Mouse (Mus musculus) granulocyte monocyte progenitor cell, adult 5-6 weeks (primary cell): ENCODE results near the gene Agtpbp1. TPM values are rescaled to one million over a fixed set of nuclear protein-coding genes. Genes with fewer than 3 reads are reported as not detected.
A peak's percentile ranks its signal among the peaks of the same experiment; 100 is the strongest.
"Not testable (repeated sequence)": the region's sequence is repeated elsewhere in the genome, so short reads cannot be mapped to it uniquely, and the experiment has no call there.

Experiments used
- ATAC-seq: replicated peaks from 2 replicates; pipeline ENCODE4 v1.8.0; 2016; ENCODE audit warnings: mild to moderate bottlenecking, moderate TSS enrichment, inconsistent platforms; ENCODE audit not compliant: poor library complexity, severe bottlenecking
- total RNA-seq, 2 experiments: library from RNA; stranded (forward) in 1 of 2; stranded (reverse) in 1 of 2; fragments of 200-712, 200-1000 nt in 1 of 2; fragments of >200 nt in 1 of 2; fragmentation: Nextera tagmentation in 1 of 2; gene quantifications; 2 replicates each; pipeline ENCODE4 v1.2.3; 2014 to 2017

Gene Agtpbp1
- total RNA-seq, 2 experiments from 2014 or later: 67.5 to 68.9 TPM

- no peak for ATAC-seq
Observed at GRCm38 (mm10) chr13:59490726-59491125, 94.3 kb downstream of the Agtpbp1 start.

- no peak for ATAC-seq
Observed at GRCm38 (mm10) chr13:59489143-59489542, 95.9 kb downstream of the Agtpbp1 start.

DNA sequence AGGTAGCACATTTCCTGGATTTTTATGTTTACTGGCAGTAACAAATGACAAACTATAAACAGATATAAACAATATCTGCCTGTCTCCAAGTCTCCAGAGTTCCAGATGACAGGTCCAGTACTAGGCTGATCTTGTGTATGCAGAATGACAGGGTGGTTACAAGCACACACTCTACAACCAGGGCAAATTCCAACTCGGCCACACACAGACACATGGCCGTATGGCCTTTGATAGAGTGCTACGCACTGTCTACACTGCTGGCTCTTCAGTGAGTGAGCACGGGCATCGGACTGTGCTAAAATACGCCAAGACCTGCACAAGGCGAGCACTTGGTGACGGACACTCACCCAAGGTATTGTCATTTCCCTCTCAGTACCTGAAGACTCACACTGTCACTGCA, 97.7 kb downstream of the Agtpbp1 start:
- no peak for ATAC-seq

GRCm38 (mm10) chr13:59486243-59486642, 98.8 kb downstream of the Agtpbp1 start:
- ATAC-seq: peak; percentile 85

- no peak for ATAC-seq
Observed at GRCm38 (mm10) chr13:59485456-59485855, 99.6 kb downstream of the Agtpbp1 start.

GRCm38 (mm10) chr13:59481484-59481855, 103.6 kb downstream of the Agtpbp1 start:
- ATAC-seq: no peak

GRCm38 (mm10) chr13:59480599-59481483, 104.2 kb downstream of the Agtpbp1 start:
- ATAC-seq: no peak

GRCm38 (mm10) chr13:59477928-59478327, 107.1 kb downstream of the Agtpbp1 start:
- ATAC-seq: not testable (repeated sequence)

- no peak for ATAC-seq
Observed at GRCm38 (mm10) chr13:59477451-59477850, 107.6 kb downstream of the Agtpbp1 start.

DNA sequence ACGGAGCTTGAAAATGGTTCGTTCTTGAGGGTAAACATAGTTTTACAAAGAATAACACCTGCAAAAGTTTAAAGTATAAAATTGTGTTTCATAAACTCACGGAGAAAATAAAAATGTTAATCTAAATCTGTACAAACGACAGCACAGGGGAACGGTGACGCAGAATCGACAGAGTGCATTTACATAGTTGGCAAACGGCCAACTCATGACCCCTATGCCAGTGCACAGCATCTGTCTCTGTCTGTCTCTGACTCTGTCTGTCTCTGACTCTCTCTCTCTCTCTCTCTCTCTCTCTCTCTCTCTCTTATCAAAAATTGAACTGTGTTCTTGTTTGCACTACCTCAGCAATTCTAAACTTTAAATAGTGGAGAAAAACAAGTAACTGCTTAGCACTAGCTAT, 110.1 kb downstream of the Agtpbp1 start:
- ATAC-seq: no peak

DNA sequence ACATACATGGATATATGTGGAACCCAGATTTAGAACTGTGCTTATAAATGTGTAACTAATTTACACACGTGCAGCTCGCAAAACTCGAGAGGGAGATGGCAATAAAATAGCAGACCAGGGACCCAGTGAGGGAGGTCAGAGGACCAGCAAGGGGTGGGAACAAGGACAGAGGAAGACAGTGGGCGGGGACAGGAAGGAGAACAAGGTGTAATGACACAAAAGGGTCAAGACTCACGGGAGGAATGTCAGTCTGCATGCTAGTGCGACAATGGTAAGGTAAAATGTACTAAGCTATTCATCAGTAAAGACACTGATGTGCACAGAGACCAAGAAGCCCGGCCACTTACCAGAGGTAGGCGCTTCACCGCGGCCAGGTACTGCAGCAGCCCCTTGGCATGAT, 111.7 kb downstream of the Agtpbp1 start:
- ATAC-seq: no peak

- ATAC-seq: no peak
Observed at GRCm38 (mm10) chr13:59472222-59472621, 112.8 kb downstream of the Agtpbp1 start.

GRCm38 (mm10) chr13:59469701-59470100, 115.3 kb downstream of the Agtpbp1 start:
- no peak for ATAC-seq

DNA sequence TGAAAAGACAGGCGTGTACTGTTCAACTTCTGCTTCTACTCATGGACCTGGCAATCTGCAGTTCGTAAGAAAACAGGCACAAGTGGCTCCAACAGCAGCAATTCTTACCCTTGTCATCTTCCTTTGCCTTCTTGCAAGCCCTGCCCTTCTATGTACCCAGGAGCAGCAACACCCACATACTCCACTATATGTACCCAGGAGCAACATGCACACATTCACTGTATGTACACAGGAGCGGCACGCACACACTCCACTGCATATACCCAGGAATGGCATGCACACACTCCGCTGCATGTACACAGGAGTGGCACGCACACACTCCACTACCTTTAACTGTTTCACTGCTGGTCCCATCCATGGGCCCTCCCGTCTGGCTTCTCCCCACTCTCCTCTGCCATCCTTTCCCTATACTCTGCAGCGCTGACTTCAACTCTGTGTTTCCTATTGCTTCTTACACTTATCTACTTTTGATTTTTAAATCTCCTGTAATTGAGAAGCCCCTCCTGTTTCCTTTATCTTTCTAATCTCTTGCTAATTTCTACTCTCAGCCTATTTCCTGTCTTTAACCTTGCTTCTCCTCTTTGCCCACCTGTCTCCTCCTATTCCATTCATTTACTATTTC, 116.7 kb downstream of the Agtpbp1 start:
- ATAC-seq: no peak

DNA sequence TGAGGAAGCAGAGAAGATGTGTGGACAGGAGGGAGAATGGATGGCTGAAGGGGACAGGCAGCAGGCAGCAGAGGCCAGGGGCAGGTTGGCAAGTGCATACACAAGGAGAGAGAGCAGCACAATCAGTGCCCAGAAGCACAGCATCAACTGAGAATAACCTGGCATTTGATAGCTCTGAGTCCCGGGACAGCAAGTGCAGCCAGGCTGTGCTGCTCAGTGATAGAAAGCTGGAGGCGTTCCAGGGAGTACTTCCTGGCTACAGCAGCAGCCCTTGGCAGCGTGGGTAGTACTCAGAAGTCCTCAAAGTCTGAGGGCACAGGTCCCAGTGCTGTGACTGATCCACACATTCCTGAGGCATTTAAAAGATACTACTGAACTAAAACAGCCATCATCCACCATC, 117.4 kb downstream of the Agtpbp1 start:
- ATAC-seq: no peak

- no peak for ATAC-seq
Observed at GRCm38 (mm10) chr13:59460958-59461357, 124.1 kb downstream of the Agtpbp1 start.

DNA sequence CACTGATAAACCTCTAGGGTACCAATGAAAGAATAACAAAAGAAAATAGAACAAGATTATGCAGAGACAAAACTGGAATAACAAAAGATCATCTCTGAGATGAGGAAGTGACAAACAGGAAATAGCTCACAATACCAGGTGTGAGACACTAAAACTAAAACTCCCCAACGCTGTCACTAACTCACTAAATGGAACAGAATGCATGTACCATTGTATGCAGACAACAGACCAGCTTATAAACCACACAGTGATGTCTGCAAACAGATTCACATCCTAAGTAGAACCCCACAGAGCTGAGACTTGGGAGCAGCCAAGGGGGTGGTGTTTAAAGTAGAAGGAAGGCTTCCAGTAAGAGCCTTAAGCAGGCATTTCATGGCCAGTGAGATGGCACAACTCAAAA, 128.8 kb downstream of the Agtpbp1 start:
- ATAC-seq: no peak

DNA sequence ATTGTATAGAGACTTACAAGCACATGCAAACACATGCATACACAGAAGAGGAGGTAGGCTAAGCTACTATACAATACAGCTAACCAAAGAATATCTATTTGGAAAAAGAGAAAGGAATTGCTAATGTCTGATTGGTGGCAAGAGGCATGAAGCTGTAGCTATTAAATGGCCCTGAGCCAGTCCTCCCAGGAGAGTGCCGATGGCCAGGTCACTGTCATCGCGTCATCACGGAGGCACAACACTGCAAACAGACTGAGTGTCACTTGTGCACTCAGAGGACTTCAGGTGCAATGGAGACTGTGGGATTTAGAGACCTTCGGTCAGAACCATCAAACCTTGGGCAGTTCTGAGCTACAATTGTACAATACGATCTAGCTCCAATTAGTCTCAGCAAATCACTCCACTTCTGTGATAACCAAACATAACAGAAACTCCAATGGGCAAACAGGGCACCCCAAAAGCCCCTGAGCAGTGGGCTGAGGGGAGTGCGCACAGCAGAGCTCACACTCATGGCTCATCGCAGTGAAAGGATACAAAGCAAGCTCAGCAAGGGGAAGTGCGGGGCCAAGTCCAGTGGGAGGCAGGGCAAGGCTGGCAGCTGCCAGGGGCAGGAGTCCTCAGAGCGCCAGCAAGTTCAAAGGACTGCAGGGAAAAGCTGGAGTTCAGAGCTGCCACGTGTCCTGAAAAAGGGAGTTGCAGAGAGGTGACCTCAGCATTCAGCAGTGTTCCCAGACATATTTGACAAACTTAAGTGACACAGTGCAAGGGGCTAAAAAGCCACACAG, 130.8 kb downstream of the Agtpbp1 start:
- ATAC-seq: no peak

- no peak for ATAC-seq
Observed at GRCm38 (mm10) chr13:59453582-59453981, 131.4 kb downstream of the Agtpbp1 start.

DNA sequence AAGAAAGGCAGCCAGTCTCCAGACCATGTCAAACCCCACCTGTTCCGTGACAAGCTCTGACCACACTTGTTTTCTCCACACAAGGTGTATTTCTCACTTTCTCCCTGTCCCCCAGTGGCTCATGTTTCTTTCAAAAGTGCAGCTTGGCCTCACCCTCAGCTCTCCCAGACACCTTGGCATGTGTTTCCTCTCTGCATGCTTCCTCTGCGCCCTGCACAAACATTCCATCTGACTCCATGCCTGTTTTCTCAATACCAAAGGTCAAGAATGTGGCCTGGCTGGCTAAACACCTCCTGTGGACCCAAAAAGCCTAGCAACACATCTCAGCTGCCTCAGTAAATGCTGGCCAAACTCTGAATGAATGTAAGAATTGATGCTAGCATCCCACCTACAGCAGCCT, 132.0 kb downstream of the Agtpbp1 start:
- no peak for ATAC-seq

- ATAC-seq: no peak
Observed at GRCm38 (mm10) chr13:59450840-59451239, 134.2 kb downstream of the Agtpbp1 start.
